ENCODE assay signal across 19 mouse cellular contexts in the genomic region with DNA sequence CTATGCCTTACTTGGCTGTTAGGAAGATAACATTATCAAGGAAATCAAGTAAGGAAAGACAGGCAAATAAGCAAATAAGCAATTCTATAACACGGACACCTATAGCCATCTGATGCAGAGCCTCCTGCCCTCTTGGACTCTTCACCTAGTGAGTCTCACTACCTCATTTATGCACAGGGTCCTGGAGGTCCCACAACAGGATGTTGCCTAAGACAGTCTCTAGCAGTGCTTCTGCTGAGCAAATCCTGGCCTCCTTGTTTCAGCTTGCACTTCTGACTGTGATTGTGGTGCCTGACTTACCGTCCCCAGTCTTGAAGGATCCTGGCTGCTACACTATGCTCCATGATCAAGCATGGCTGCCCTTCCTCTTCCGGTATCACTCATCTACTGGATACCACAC.
"Had no signal": no experiment of that assay in that cellular context is flagged by ENCODE, and none has a peak within 500 bp of the region (broad histone marks: within the 10 kb centered on the region; RNA-seq: fewer than 3 reads in every experiment).

No protein-coding gene starts in this region.

- H3K27ac ChIP-seq: limb, embryonic 12.5 days; limb, embryonic 15.5 days; liver, embryonic 14.5 days; lung, embryonic 15.5 days; midbrain, embryonic 10.5 days; midbrain, embryonic 13.5 days; stomach, embryonic 15.5 days had no signal

- H3K27me3 ChIP-seq: limb, embryonic 12.5 days; limb, embryonic 15.5 days; lung, embryonic 15.5 days; stomach, embryonic 15.5 days had no signal

- DNase-seq: kidney, adult 18-20 months; kidney, adult 9 months; kidney, postnatal 14 days; kidney, postnatal 4 days; left cerebral cortex, postnatal 4 days; liver, postnatal 0 days; lung, postnatal 10 days; lung, postnatal 36 days; right cerebral cortex, postnatal 4 days; thymus, postnatal 25 days had no signal

- H3K4me2 ChIP-seq: limb, embryonic 12.5 days; limb, embryonic 15.5 days; liver, embryonic 11.5 days; lung, embryonic 15.5 days; midbrain, embryonic 13.5 days; stomach, embryonic 15.5 days had no signal

- H3K9ac ChIP-seq: limb, embryonic 12.5 days; limb, embryonic 15.5 days; liver, embryonic 14.5 days; liver, postnatal 0 days; lung, embryonic 15.5 days; midbrain, embryonic 13.5 days; stomach, embryonic 15.5 days had no signal

- H3K4me1 ChIP-seq: limb, embryonic 12.5 days; limb, embryonic 15.5 days; lung, embryonic 15.5 days; midbrain, embryonic 13.5 days; stomach, embryonic 15.5 days had no signal

- H3K36me3 ChIP-seq: limb, embryonic 12.5 days; limb, embryonic 15.5 days; lung, embryonic 15.5 days; midbrain, embryonic 10.5 days; midbrain, embryonic 13.5 days; stomach, embryonic 15.5 days had no signal

- H3K4me3 ChIP-seq: limb, embryonic 12.5 days; limb, embryonic 15.5 days; lung, embryonic 15.5 days; midbrain, embryonic 10.5 days; midbrain, embryonic 13.5 days; stomach, embryonic 15.5 days had no signal

- ATAC-seq: liver, postnatal 0 days; midbrain, embryonic 13.5 days; midbrain, embryonic 16.5 days had no signal

- H3K9me3 ChIP-seq: limb, embryonic 12.5 days; limb, embryonic 15.5 days; lung, embryonic 15.5 days; midbrain, embryonic 10.5 days; midbrain, embryonic 13.5 days; stomach, embryonic 15.5 days had no signal
